Mouse (Mus musculus): ENCODE measurements around the gene Ankle1.

The Ankle1 gene

DNA sequence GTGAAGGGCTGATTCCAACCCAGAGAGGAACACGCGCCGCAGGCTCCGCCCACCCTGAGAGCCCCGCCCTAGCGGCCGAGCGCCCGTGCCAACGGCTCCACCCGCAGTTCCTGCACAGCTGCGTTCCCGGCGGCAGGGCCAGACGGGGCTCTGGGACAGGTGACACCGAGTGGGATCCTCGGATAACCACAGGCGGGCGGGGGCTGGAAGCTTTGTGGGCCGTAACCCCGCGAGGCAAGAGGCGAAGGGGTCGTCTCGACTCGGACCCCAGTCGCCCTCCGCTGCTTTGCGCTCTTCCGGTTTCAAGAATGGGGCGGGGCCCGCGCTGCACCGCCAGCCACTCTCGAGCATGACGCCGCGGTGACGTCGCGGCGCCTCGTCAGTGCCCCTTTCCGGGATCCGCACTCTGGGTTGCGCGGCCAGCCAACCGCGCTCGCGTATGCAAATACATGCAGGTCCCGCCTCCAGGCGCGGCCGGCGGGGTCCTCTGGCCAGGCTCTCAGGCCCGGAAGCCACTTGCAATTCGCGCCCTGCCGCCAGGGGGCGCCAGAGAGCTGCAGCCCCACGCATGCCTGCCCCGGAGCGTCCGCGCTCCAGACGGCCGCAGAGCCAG is 34.5 kb upstream of the Ankle1 start, which contains the start of gene Ocel1:
TSS of gene Ocel1 (plus strand) at position 63 of the 613 bp plus-strand sequence.
- Histone ChIP-seq H3K36me3 (ENCODE audit: insufficient read depth, low read length) (peaks cover 57% of the 10 kb centered on the region), H3K4me1 (replicated peaks; ENCODE audit: low read depth, low read length) (peaks cover 60% of the 10 kb centered on the region), H3K27me3 (ENCODE audit: insufficient read depth, low read length) (peaks cover 5% of the 10 kb centered on the region), H3K4me3 (replicated peaks; ENCODE audit: low read length) (peak within 1 kb of the TSS; percentile 89), H3K9me3 (ENCODE audit: low read length) (no peaks in the 10 kb centered on the region)
- no peak for TF ChIP-seq CTCF (conservative IDR thresholded peaks at IDR 0.05; ENCODE audit: low read length)

DNA sequence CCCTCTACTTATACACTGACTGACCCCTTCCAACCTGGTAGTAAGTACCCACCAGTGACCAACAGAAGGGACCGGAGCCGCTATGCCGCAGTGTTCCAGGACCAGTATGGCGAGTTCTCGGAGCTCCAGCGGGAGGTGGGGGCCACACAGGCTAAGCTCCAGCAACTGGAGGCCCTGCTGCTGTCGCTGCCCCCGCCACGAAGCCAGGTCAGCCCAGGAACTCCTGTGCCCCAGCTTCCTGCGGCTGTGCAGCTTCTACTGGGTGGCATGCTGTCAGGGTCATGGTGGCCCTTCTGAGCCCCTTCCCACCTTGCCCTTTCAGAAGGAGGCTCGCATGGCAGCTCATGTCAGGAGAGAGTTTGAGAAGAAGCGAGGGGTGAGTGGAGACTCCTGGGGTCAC is 33.4 kb upstream of the Ankle1 start:
- no peak for TF ChIP-seq CTCF (conservative IDR thresholded peaks at IDR 0.05; ENCODE audit: low read length)
- TF ChIP-seq NANOG (IDR thresholded peaks at IDR 0.05; ENCODE audit: borderline replicate concordance, low read length): no peak
- TF ChIP-seq POU5F1 (IDR thresholded peaks at IDR 0.05; ENCODE audit: borderline replicate concordance, low read length): no peak
- Histone ChIP-seq H3K4me1 (replicated peaks; ENCODE audit: low read depth, low read length) (peaks cover 68% of the 10 kb centered on the region), H3K4me3 (replicated peaks; ENCODE audit: low read length) (peak overlapping the region; percentile 29; the same call in 1 of the 2 replicates), H3K9me3 (ENCODE audit: low read length) (no peaks in the 10 kb centered on the region), H3K27me3 (ENCODE audit: insufficient read depth, low read length) (peaks cover 16% of the 10 kb centered on the region), H3K36me3 (ENCODE audit: insufficient read depth, low read length) (peaks cover 68% of the 10 kb centered on the region)

DNA sequence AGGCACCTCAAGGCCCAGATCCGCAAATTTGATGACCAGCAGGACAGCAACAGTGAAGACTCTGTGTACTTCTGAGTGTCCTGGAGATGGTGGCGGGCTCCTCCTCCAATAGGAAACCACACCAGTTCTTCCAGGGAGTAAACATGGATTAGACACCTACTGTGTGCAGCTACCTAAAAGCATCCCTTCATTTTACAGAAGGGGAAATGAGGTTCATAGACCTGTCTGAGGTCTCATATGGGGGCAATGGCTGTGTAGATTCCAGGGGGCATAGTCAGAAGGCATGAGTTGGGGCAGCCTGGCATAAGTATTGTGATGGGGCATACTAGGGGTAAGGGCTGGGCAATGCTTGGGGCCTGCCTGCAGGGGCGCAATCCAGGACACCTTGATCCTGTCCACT is 32.8 kb upstream of the Ankle1 start:
- no peak for TF ChIP-seq NANOG (IDR thresholded peaks at IDR 0.05; ENCODE audit: borderline replicate concordance, low read length)
- no peak for TF ChIP-seq CTCF (conservative IDR thresholded peaks at IDR 0.05; ENCODE audit: low read length)
- TF ChIP-seq POU5F1 (IDR thresholded peaks at IDR 0.05; ENCODE audit: borderline replicate concordance, low read length): no peak
- Histone ChIP-seq H3K4me1 (replicated peaks; ENCODE audit: low read depth, low read length) (peaks cover 63% of the 10 kb centered on the region), H3K9me3 (ENCODE audit: low read length) (no peaks in the 10 kb centered on the region), H3K4me3 (replicated peaks; ENCODE audit: low read length) (no peak overlapping the region), H3K27me3 (ENCODE audit: insufficient read depth, low read length) (peaks cover 22% of the 10 kb centered on the region), H3K36me3 (ENCODE audit: insufficient read depth, low read length) (peaks cover 69% of the 10 kb centered on the region)

DNA sequence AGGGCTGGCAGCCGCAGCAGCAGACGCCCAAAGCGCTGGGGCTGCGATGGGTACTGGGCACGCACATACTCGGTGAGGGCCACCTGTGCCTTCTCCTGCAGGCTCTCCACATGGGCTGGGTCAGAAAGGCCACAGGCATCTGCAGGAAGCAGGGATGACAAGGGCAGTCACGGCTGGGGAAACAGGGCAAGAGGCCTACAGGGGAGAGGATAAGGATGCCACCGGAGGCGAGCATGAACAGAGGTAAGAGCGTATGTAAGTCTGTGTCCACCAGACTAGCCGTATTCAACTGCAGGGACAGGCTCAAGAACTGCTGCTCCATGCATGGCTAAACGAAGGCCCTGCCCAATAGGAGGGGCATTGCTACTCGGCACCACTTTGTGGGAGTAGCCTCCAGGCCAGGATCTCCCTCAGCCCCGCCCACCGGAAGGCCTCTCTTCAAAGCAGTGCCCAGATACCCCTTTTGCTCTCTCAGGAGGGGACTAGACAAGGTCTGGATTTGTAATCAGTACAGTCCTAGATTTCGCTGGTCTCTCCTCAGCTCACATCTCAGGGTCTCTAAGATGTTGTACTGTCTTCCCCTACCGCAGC is 31.1 kb upstream of the Ankle1 start:
- no peaks in the 10 kb centered on the region for H3K9me3 ChIP-seq (ENCODE audit: low read length)
- peaks cover 66% of the 10 kb centered on the region for H3K36me3 ChIP-seq (ENCODE audit: insufficient read depth, low read length)
- H3K4me1 ChIP-seq (replicated peaks; ENCODE audit: low read depth, low read length): peaks cover 62% of the 10 kb centered on the region
- TF ChIP-seq CTCF (conservative IDR thresholded peaks at IDR 0.05; ENCODE audit: low read length): no peak
- TF ChIP-seq NANOG (IDR thresholded peaks at IDR 0.05; ENCODE audit: borderline replicate concordance, low read length): no peak
- TF ChIP-seq POU5F1 (IDR thresholded peaks at IDR 0.05; ENCODE audit: borderline replicate concordance, low read length): no peak
- H3K4me3 ChIP-seq (replicated peaks; ENCODE audit: low read length): peak overlapping the region; percentile 74; the same call in 1 of the 2 replicates
- H3K27me3 ChIP-seq (ENCODE audit: insufficient read depth, low read length): peaks cover 38% of the 10 kb centered on the region

DNA sequence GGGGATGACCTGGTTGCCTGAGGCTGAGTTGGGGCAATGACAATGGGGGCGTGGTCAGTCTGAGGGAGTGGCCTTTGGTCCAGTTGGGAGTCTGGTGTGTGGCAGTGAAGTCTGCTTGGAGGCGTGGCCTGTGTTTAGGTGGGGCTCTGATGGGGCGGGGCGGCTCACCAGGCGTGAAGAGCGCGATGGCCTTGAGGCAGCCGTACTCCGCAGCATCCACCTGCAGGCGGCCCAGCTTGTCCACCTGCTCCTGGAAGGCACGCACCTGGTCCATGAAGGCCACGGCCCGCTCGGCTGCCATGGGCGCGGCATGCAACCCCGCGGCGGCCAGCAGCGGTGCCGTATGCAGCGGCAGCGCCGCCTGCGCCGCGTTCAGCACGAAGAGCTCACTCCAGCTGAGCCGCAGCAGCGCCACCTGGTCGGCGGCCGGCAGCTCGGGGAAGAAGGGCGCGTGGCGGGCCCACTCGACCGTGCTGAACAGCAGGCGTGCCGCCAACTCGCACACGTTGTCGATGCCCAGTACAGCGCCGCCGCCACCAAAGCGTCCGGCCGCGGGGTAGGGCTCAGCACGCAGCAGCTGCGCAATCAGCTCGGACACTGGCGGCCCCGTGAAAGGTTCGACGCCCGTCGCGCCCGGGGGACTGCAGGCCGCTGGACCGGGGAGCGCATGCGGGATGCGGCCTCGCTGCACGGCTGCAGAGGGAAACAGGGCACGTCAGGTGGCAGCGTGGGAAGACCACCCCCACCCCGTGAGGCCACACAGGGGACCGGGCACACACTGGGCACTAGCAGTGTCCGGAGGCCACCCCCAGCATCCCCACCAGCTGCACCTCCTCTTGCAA is 30.0 kb upstream of the Ankle1 start:
- Histone ChIP-seq H3K4me1 (replicated peaks; ENCODE audit: low read depth, low read length) (peaks cover 67% of the 10 kb centered on the region), H3K36me3 (ENCODE audit: insufficient read depth, low read length) (peaks cover 63% of the 10 kb centered on the region), H3K27me3 (ENCODE audit: insufficient read depth, low read length) (peaks cover 49% of the 10 kb centered on the region), H3K4me3 (replicated peaks; ENCODE audit: low read length) (peak overlapping the region; percentile 74), H3K9me3 (ENCODE audit: low read length) (no peaks in the 10 kb centered on the region)
- TF ChIP-seq CTCF (conservative IDR thresholded peaks at IDR 0.05; ENCODE audit: low read length) (no peak), NANOG (IDR thresholded peaks at IDR 0.05; ENCODE audit: borderline replicate concordance, low read length) (no peak), POU5F1 (IDR thresholded peaks at IDR 0.05; ENCODE audit: borderline replicate concordance, low read length) (no peak)

DNA sequence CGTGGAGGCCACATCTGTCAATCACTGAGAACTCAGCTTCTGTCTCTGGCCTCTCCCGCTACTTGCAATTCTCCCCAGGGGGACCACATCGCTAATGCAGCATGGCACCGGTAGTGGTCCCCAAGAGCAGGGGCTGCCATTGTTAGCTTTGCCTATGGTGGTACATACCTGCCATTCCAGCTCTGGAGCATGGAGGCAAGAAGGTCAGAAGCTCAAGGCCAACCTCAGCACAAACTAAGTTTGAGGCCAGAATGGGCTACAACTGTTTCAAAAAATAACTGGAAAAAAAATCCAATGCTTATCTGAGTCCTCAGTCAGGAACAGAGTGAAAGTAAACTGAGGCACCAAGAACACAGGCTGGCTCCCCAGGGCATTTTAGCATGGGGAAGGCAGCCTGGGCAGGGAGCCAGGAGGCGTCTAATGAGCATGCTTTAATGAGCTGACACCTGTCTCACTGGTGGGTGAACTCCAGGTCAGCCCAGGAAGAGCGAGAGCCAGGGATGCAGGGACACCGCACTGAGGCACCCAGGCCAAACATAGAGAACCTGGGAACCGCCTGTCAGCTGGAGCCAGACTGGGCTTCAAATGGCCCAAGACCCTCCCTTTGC is 29.3 kb upstream of the Ankle1 start:
- Histone ChIP-seq H3K9me3 (ENCODE audit: low read length) (no peaks in the 10 kb centered on the region), H3K4me1 (replicated peaks; ENCODE audit: low read depth, low read length) (peaks cover 66% of the 10 kb centered on the region), H3K36me3 (ENCODE audit: insufficient read depth, low read length) (peaks cover 63% of the 10 kb centered on the region), H3K27me3 (ENCODE audit: insufficient read depth, low read length) (peaks cover 50% of the 10 kb centered on the region), H3K4me3 (replicated peaks; ENCODE audit: low read length) (peak overlapping the region; percentile 74)
- TF ChIP-seq NANOG (IDR thresholded peaks at IDR 0.05; ENCODE audit: borderline replicate concordance, low read length): no peak
- TF ChIP-seq CTCF (conservative IDR thresholded peaks at IDR 0.05; ENCODE audit: low read length): no peak
- no peak for TF ChIP-seq POU5F1 (IDR thresholded peaks at IDR 0.05; ENCODE audit: borderline replicate concordance, low read length)

DNA sequence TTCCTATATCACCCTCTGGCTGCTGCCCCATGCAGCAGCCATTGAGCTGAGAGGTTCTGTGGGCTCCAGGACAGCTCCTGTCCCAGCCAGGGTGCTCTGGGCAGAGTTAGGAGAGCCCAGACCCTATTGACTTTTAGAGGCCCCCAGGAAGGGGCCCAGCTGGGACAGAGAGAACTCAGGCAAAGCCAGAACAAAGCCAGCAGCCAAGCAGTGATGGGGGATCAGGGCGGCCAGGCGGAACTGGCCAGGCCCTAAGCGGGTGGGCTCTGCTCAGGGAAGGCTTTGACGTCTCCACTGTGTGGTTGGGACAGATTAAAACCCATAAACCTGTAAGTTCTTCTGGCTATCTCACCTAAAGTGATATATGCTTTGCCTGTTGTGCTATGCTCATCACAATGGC is 26.8 kb upstream of the Ankle1 start:
- TF ChIP-seq POU5F1 (IDR thresholded peaks at IDR 0.05; ENCODE audit: borderline replicate concordance, low read length) (no peak), CTCF (conservative IDR thresholded peaks at IDR 0.05; ENCODE audit: low read length) (no peak)

DNA sequence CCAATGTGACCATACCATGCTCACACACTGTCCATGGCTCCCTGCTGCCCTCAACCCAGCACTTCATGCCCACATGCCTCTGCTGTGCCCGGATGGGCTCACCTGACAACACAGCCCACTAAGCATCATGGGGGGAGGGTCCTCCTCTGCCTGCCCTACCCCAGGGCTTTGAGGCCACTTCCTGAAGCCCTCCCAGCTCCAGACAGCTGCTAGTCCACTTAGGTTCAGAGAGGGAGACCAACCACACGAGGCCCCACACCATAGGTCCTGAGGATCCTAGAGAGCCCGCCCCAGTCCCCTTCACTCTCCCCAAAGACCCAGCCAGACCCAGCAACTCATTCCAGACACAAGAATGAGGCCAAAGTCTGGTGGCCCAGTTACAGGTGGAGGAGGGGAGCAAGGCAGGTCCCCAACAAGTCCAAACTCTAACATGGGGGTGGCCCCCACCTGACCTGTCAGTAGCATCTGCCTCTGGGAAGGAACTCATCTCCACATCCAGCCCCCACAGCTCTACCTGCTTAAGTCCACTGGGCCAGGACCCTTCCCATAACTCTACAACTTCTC is 26.2 kb upstream of the Ankle1 start:
- TF ChIP-seq CTCF (conservative IDR thresholded peaks at IDR 0.05; ENCODE audit: low read length) (no peak), NANOG (IDR thresholded peaks at IDR 0.05; ENCODE audit: borderline replicate concordance, low read length) (no peak), POU5F1 (IDR thresholded peaks at IDR 0.05; ENCODE audit: borderline replicate concordance, low read length) (no peak)
- Histone ChIP-seq H3K36me3 (ENCODE audit: insufficient read depth, low read length) (peaks cover 40% of the 10 kb centered on the region), H3K9me3 (ENCODE audit: low read length) (no peaks in the 10 kb centered on the region), H3K4me1 (replicated peaks; ENCODE audit: low read depth, low read length) (peaks cover 73% of the 10 kb centered on the region), H3K4me3 (replicated peaks; ENCODE audit: low read length) (peak overlapping the region; percentile 93), H3K27me3 (ENCODE audit: insufficient read depth, low read length) (peaks cover 50% of the 10 kb centered on the region)

More for the DNA sequence above, 26.8 kb upstream of the Ankle1 start:
- Histone ChIP-seq H3K4me1 (replicated peaks; ENCODE audit: low read depth, low read length) (peaks cover 73% of the 10 kb centered on the region), H3K9me3 (ENCODE audit: low read length) (no peaks in the 10 kb centered on the region), H3K4me3 (replicated peaks; ENCODE audit: low read length) (0 out of 2 replicates have a peak overlapping the region, but pooled peaks have one; percentile 93), H3K27me3 (ENCODE audit: insufficient read depth, low read length) (peaks cover 50% of the 10 kb centered on the region), H3K36me3 (ENCODE audit: insufficient read depth, low read length) (peaks cover 46% of the 10 kb centered on the region)
